Mouse (Mus musculus) layer of hippocampus, postnatal 36 days (tissue): ENCODE measurements around the gene Tcaim. TPM values are rescaled to one million over a fixed set of nuclear protein-coding genes. Genes with fewer than 3 reads are reported as not detected.
"Not testable (repeated sequence)": the region's sequence is repeated elsewhere in the genome, so short reads cannot be mapped to it uniquely, and the experiment has no call there.

ENCODE experiments used
- DNase-seq, 2 experiments: peaks; one replicate each; pipeline ENCODE4 v3.0.0; 2022
- total RNA-seq, 2 experiments: library from RNA; stranded (reverse); gene quantifications; 2 replicates each; pipeline ENCODE4 v1.2.3; 2021

The Tcaim gene
- total RNA-seq, 2 experiments from 2014 or later = 20.0 to 21.7 TPM

DNA sequence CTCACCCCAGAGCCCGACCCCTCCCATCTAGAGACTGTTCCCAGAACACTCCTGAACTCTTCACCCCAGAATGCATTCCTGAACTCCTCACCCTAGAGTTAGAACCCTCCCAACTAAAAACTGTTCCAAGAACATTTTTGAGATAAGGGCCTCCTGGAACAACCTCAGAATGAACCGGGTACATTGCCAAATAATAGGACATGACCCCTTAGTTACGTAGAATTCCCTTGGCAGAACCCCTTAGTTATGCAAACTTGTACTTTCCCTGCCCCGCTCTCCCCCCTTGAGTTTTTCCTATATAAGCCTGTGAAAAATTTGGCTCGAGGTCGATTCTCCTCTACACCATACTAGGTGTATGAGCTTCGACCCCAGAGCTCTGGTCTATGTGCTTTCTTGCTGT, 49.8 kb downstream of the Tcaim start:
- not testable (repeated sequence) for DNase-seq

- no peak for DNase-seq
Observed at GRCm38 (mm10) chr9:122855617-122856016, 50.3 kb downstream of the Tcaim start.

DNA sequence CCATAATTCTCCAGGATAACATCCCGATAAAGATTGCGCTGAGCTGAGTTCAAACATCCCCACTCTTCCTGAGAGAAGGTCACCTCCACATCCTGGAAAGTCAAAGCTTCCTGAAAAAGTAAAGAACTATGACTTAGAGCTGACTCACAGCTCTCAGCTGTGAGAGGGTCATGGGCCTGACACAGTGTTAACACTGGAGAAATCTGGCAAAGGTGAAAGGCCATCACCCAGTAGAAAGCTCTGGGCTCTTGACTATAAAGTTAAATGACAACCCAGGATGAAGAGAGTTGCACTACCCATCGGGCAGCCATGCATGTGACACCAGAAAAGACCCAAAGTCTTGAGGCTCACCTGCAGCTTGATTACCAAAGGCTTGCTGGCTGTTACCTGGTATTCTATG, 51.4 kb downstream of the Tcaim start:
- DNase-seq = no peak

- no peak for DNase-seq
Observed at GRCm38 (mm10) chr9:122860752-122861151, 55.4 kb downstream of the Tcaim start.

DNA sequence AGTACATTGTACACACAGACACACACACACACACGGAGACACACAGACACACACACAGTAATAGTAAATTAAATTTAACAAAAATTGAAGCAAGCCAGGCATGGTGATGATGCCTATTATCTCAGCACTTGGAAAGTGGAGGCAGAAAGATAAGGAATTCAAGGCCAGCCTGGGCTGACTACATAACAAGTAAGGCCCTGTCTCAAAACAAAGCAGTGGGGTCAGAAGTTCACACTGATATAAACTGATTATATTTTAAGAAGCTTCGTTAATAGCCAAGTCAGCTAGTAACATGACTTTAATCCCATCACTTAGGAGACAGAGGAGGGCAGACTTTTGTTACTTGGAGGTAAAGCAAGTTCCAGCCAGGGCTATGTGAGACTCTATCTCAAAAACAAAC, 58.4 kb downstream of the Tcaim start:
- no peak for DNase-seq

GRCm38 (mm10) chr9:122864848-122865247, 59.5 kb downstream of the Tcaim start:
- DNase-seq = no peak

DNA sequence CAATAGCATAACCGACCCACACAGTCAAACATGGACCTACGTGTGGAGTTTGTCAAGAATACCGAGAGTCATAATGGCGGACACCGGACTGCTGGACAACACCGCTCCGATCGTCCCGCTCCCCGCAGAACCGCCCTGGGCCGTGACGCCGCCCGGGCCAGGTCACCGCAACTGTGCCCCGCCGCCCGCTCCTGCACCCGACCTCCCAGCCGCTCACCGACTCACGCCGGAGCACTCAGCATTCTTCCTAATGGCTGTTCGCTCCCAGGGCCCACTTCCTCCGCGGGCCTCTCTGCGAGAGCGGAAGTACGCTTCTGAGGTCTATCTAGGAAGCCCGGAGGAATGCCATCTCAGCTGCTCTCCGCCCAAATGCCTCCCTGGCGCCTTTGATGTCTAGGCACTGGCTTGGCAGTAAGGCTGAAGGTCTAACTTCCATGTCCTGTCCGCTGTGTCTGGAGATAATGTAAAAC, 60.4 kb downstream of the Tcaim start, which contains the start of gene Zfp445:
Gene Zfp445 (minus strand): TSS at position 310 of the 470 bp plus-strand sequence.
- peak; percentile 77 to 81 for DNase-seq

- DNase-seq = no peak
Observed at GRCm38 (mm10) chr9:122866192-122866591, 60.9 kb downstream of the Tcaim start.

DNA sequence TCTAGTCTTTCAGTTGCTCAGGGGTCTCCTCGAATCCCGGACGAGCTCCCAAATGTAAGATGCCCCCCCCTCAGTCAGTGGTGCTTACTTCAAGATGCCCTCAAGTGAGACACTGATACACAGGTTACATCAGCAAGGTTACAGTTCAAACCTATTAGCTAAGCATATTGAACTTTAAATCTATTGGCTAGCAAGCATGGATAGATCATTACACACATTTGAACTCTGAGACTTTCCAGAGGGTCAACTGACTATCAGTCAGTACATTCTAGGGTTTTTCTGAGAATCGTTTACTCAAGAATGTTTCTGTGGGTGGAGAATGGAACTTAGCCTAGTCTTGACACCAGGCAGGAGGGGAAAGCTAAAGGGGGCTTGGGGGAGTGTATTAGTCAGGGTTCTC, 67.3 kb downstream of the Tcaim start:
- no peak for DNase-seq

DNA sequence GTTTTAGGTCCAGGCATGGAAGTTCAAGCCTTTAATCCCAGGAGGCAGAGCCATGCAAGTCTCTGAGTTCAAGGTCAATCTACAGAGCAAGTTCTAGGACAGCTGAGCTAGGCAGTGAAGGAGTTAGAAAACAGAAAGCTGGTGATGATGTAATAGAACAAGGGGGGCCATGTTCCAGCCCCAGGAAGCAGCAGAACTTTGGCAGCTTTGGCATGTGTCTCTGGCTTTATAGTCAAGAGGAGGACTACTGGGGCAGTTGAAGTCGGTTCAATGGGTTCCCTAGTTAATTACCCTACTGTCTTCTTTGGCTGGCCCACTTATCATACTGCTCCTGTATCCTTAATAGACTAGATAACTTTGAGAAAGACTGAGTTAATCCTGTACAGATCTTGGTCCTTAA, 69.3 kb downstream of the Tcaim start:
- no peak for DNase-seq

DNA sequence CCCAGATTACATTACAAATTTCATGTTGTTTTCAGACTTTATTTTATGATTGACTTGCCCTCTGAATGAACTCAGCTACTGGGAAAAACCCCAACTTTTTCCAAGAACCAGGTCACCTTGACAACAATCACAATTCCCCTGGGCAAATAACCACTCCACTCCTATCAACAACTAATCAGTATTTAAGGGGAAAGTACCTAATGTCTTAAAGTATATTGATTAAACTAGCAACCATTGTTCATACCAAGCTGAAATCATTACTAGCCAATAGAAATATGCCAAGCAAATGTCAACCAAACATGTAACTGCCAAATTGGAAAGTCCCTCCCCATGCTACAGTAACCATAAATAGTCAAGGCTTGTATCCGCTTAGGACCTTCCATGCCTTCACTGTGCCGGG, 69.8 kb downstream of the Tcaim start:
- DNase-seq = no peak

DNA sequence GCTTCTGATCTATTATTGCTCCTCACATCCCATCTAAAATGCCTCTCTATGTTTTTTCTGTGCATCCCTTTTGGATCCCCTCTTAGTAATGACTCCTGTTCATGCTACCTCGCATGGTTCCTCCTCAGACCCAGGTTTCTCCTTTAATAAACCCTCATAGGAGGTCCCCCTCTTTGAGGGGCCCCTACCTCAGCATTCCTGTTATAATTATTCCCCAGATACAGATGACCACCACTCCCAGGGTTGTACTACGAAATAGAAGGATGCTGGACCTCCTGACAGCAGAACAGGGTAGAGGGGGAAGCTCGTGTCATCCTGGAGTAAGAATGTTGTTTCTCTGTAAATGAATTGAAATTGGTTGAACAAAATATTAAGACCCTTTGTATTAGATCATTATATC, 80.0 kb downstream of the Tcaim start, which contains the start of gene Zkscan7:
Gene Zkscan7 (plus strand): TSS at position 301 of the 400 bp plus-strand sequence.
- DNase-seq = no peak

Other genes with a start within 250 kb of the Tcaim start
- gene Topaz1, start 58.2 kb upstream of the Tcaim start, total RNA-seq = not detected
- not detected for gene Gm35549, start 38.5 kb downstream of the Tcaim start, total RNA-seq
- 100 to 1,000 TPM; 155 to 161 TPM for gene Zfp445, start 60.5 kb downstream of the Tcaim start, total RNA-seq
- gene Zkscan7, start 80.1 kb downstream of the Tcaim start, total RNA-seq = 1 to 10 TPM; 4.5 to 5.1 TPM
- gene Zfp105, start 117.5 kb downstream of the Tcaim start, total RNA-seq = 1 to 10 TPM; 6.3 to 6.9 TPM
- 10 to 100 TPM; 20.3 to 20.7 TPM for gene 1110059G10Rik, start 145.5 kb downstream of the Tcaim start, total RNA-seq
- gene Kif15, start 145.5 kb downstream of the Tcaim start, total RNA-seq = 1 to 10 TPM; 1.8 to 2.8 TPM
- gene Tmem42, start 215.8 kb downstream of the Tcaim start, total RNA-seq = 10 to 100 TPM; 21.9 to 22.7 TPM
- gene Tgm4, start 229.2 kb downstream of the Tcaim start, total RNA-seq = 1 to 10 TPM; 1.9 to 2.9 TPM